39 mouse cellular contexts compared by ENCODE assay signal in genomic region chr3:88659798-88660197, GRCm38 (mm10). TPM values are rescaled to one million over a fixed set of nuclear protein-coding genes. Genes with fewer than 3 reads are reported as not detected.
A peak's percentile ranks its signal among the peaks of the same experiment; 100 is the strongest.
DNase-seq lines count a peak whose midpoint lies in the region; ATAC-seq lines count a peak whose summit lies in the region.
"Had no signal": no experiment of that assay in that cellular context is flagged by ENCODE, and none has a peak within 500 bp of the region (broad histone marks: within the 10 kb centered on the region; RNA-seq: fewer than 3 reads in every experiment).

No protein-coding gene starts in this region.

- peak; percentile 1 for DNase-seq in adrenal gland, postnatal 10 days
- DNase-seq in adrenal gland, postnatal 25 days: no peak
- DNase-seq in midbrain, embryonic 10.5 days (ENCODE audit: low spot score): no peak
- DNase-seq in midbrain, embryonic 14.5 days: no peak
- no peak for DNase-seq in cerebellum, postnatal 36 days
- DNase-seq in spleen, adult 18-20 months: no peak
- DNase-seq in layer of hippocampus, adult 9-10 months (ENCODE audit: low spot score): no peak
- DNase-seq: cerebellum, adult 8-10 months; cerebellum, postnatal 25 days; gastrocnemius, postnatal 36 days; heart, postnatal 36 days; kidney, adult 2 months; kidney, postnatal 36 days; liver, postnatal 0 days; lung, postnatal 36 days; right cerebral cortex, postnatal 25 days; thymus, adult 18-20 months; thymus, postnatal 36 days had no signal

- 52% methylated on average over 6 of the region's 6 CpGs for WGBS in midbrain, embryonic 10.5 days
- 52% methylated on average over 6 of the region's 6 CpGs for WGBS in midbrain, embryonic 14.5 days
- 36% methylated on average over 6 of the region's 6 CpGs for WGBS in limb, embryonic 12.5 days

- no peak for ATAC-seq in midbrain, embryonic 14.5 days (ENCODE audit: low FRiP score, low TSS enrichment)
- ATAC-seq in limb, embryonic 12.5 days (ENCODE audit: insufficient number of reproducible peaks, insufficient read depth, low FRiP score, low TSS enrichment, low read depth): no peak
- ATAC-seq: forebrain, embryonic 14.5 days; hindbrain, postnatal 0 days; intestine, embryonic 15.5 days; liver, embryonic 12.5 days; liver, postnatal 0 days had no signal

- H3K27me3 ChIP-seq in midbrain, embryonic 10.5 days (ENCODE audit: low read depth, poor library complexity, severe bottlenecking): no peaks in the 10 kb centered on the region
- H3K27me3 ChIP-seq in midbrain, embryonic 14.5 days (ENCODE audit: control insufficient read depth, insufficient read depth, low read length): no peaks in the 10 kb centered on the region
- no peaks in the 10 kb centered on the region; the same call in 1 of the 2 replicates for H3K27me3 ChIP-seq in limb, embryonic 12.5 days
- H3K27me3 ChIP-seq: heart, embryonic 15.5 days; hindbrain, embryonic 12.5 days; intestine, embryonic 15.5 days; liver, embryonic 12.5 days had no signal

- no peaks in the 10 kb centered on the region for H3K9me3 ChIP-seq in midbrain, embryonic 10.5 days (replicated peaks)
- H3K9me3 ChIP-seq in midbrain, embryonic 14.5 days (ENCODE audit: control insufficient read depth, low read length): no peaks in the 10 kb centered on the region
- H3K9me3 ChIP-seq in limb, embryonic 12.5 days: no peaks in the 10 kb centered on the region
- H3K9me3 ChIP-seq: G1E; heart, embryonic 15.5 days; hindbrain, embryonic 12.5 days; intestine, embryonic 15.5 days; liver, embryonic 12.5 days had no signal

- peak overlapping the region; percentile 7; the same call in 1 of the 2 replicates for H3K4me3 ChIP-seq in midbrain, embryonic 10.5 days
- no peak overlapping the region for H3K4me3 ChIP-seq in midbrain, embryonic 14.5 days (replicated peaks; ENCODE audit: low read depth, low read length)
- no peak overlapping the region for H3K4me3 ChIP-seq in limb, embryonic 12.5 days (replicated peaks)
- H3K4me3 ChIP-seq: heart, embryonic 15.5 days; hindbrain, embryonic 12.5 days; intestine, embryonic 15.5 days; layer of hippocampus, adult 2 months; liver, embryonic 12.5 days had no signal

- no peak overlapping the region for H3K9ac ChIP-seq in midbrain, embryonic 14.5 days (replicated peaks; ENCODE audit: low read length)
- H3K9ac ChIP-seq in limb, embryonic 12.5 days (replicated peaks): 0 out of 2 replicates have a peak overlapping the region, but pooled peaks have one; percentile 19
- H3K9ac ChIP-seq: heart, embryonic 15.5 days; hindbrain, embryonic 12.5 days; intestine, embryonic 15.5 days; liver, embryonic 12.5 days; liver, postnatal 0 days had no signal

- no peak overlapping the region for H3K27ac ChIP-seq in midbrain, embryonic 10.5 days (replicated peaks)
- H3K27ac ChIP-seq in midbrain, embryonic 14.5 days (replicated peaks; ENCODE audit: low read depth, low read length): no peak overlapping the region
- no peak overlapping the region for H3K27ac ChIP-seq in limb, embryonic 12.5 days
- H3K27ac ChIP-seq: heart, embryonic 15.5 days; hindbrain, embryonic 12.5 days; hindbrain, postnatal 0 days; intestine, embryonic 15.5 days; layer of hippocampus, adult 2 months; liver, embryonic 12.5 days had no signal

- 0 out of 2 replicates have a peak, but pooled peaks cover 2% of the 10 kb centered on the region for H3K4me1 ChIP-seq in midbrain, embryonic 10.5 days
- H3K4me1 ChIP-seq in midbrain, embryonic 14.5 days (ENCODE audit: control insufficient read depth, insufficient read depth, low read length): no peaks in the 10 kb centered on the region
- H3K4me1 ChIP-seq in limb, embryonic 12.5 days (replicated peaks): no peaks in the 10 kb centered on the region
- H3K4me1 ChIP-seq: hindbrain, embryonic 12.5 days; intestine, embryonic 15.5 days had no signal

- no peak overlapping the region for H3K4me2 ChIP-seq in midbrain, embryonic 14.5 days (ENCODE audit: low read length)
- no peak overlapping the region for H3K4me2 ChIP-seq in limb, embryonic 12.5 days
- H3K4me2 ChIP-seq: heart, embryonic 15.5 days; hindbrain, embryonic 12.5 days; intestine, embryonic 15.5 days; liver, embryonic 12.5 days; midbrain, embryonic 11.5 days had no signal

- H3K36me3 ChIP-seq in midbrain, embryonic 10.5 days: no peaks in the 10 kb centered on the region
- H3K36me3 ChIP-seq in midbrain, embryonic 14.5 days (ENCODE audit: control insufficient read depth, insufficient read depth, low read length): no peaks in the 10 kb centered on the region
- no peaks in the 10 kb centered on the region for H3K36me3 ChIP-seq in limb, embryonic 12.5 days
- H3K36me3 ChIP-seq: G1E; heart, embryonic 15.5 days; hindbrain, embryonic 12.5 days; intestine, embryonic 15.5 days; liver, embryonic 12.5 days had no signal

RNA-seq across cellular contexts. Expression of gene Rxfp4, which starts 6.9 kb away (rescaled TPM):
- total RNA-seq in adrenal gland, postnatal 10 days (2021): not detected
- not detected in 2 replicates for total RNA-seq in adrenal gland, postnatal 25 days (2021)
- polyA plus RNA-seq in midbrain, embryonic 10.5 days (2016; fragmentation: Nextera tagmentation; extraction: Ambion mirVana): not detected in 2 replicates
- polyA plus RNA-seq in midbrain, embryonic 14.5 days (2014; fragmentation: Nextera tagmentation; extraction: Ambion mirVana): not detected in 2 replicates
- polyA plus RNA-seq in limb, embryonic 12.5 days (2016; fragmentation: Nextera tagmentation; extraction: Ambion mirVana): not detected in 2 replicates
- total RNA-seq: adrenal gland, adult 18-20 months; adrenal gland, postnatal 4 days; G1E; gastrocnemius, adult 18-20 months; gastrocnemius, postnatal 36 days; hindbrain, postnatal 0 days; layer of hippocampus, adult 2 months; layer of hippocampus, postnatal 25 days; midbrain, postnatal 0 days had no signal
- polyA plus RNA-seq: embryonic facial prominence, embryonic 11.5 days; forebrain, embryonic 14.5 days; G1E; heart, embryonic 15.5 days; hindbrain, embryonic 12.5 days; hindbrain, postnatal 0 days; intestine, embryonic 15.5 days; kidney, embryonic 16.5 days; limb, embryonic 11.5 days; liver, embryonic 12.5 days; liver, postnatal 0 days; lung, embryonic 16.5 days; midbrain, postnatal 0 days; neural tube, embryonic 14.5 days; stomach, embryonic 16.5 days had no signal

RNA-seq across cellular contexts. Expression of gene Khdc4, which starts 25.8 kb away (rescaled TPM):
- 10 to 100 TPM; 46.7 to 60.5 TPM for total RNA-seq in adrenal gland, postnatal 10 days (2021)
- total RNA-seq in adrenal gland, postnatal 25 days (2021): 64.9 and 69.4 TPM in 2 replicates
- polyA plus RNA-seq in midbrain, embryonic 10.5 days (2016; fragmentation: Nextera tagmentation; extraction: Ambion mirVana): 95.5 and 102 TPM in 2 replicates
- 68.2 and 91.0 TPM in 2 replicates for polyA plus RNA-seq in midbrain, embryonic 14.5 days (2014; fragmentation: Nextera tagmentation; extraction: Ambion mirVana)
- polyA plus RNA-seq in limb, embryonic 12.5 days (2016; fragmentation: Nextera tagmentation; extraction: Ambion mirVana): 127 and 128 TPM in 2 replicates

RNA-seq across cellular contexts. Expression of gene Arhgef2, which starts 54.0 kb away (rescaled TPM):
- 10 to 100 TPM; 51.4 to 71.5 TPM for total RNA-seq in adrenal gland, postnatal 10 days (2021)
- total RNA-seq in adrenal gland, postnatal 25 days (2021): 35.4 and 35.9 TPM in 2 replicates
- 82.2 and 106 TPM in 2 replicates for polyA plus RNA-seq in midbrain, embryonic 10.5 days (2016; fragmentation: Nextera tagmentation; extraction: Ambion mirVana)
- polyA plus RNA-seq in midbrain, embryonic 14.5 days (2014; fragmentation: Nextera tagmentation; extraction: Ambion mirVana): 122 and 134 TPM in 2 replicates
- 122 and 123 TPM in 2 replicates for polyA plus RNA-seq in limb, embryonic 12.5 days (2016; fragmentation: Nextera tagmentation; extraction: Ambion mirVana)

RNA-seq across cellular contexts. Expression of gene Rit1, which starts 56.8 kb away (rescaled TPM):
- total RNA-seq in adrenal gland, postnatal 10 days (2021): 10 to 100 TPM; 39.0 to 44.9 TPM
- 48.7 and 65.4 TPM in 2 replicates for total RNA-seq in adrenal gland, postnatal 25 days (2021)
- polyA plus RNA-seq in midbrain, embryonic 10.5 days (2016; fragmentation: Nextera tagmentation; extraction: Ambion mirVana): 38.9 and 43.8 TPM in 2 replicates
- 56.5 and 57.4 TPM in 2 replicates for polyA plus RNA-seq in midbrain, embryonic 14.5 days (2014; fragmentation: Nextera tagmentation; extraction: Ambion mirVana)
- polyA plus RNA-seq in limb, embryonic 12.5 days (2016; fragmentation: Nextera tagmentation; extraction: Ambion mirVana): 39.7 and 41.2 TPM in 2 replicates
